Mouse (Mus musculus) hindbrain, postnatal 0 days (tissue): ENCODE measurements at regions not wholly inside any gene's neighbourhood (a gene's known extent, or its start where the extent isn't known, plus 50 kb on each side); places are given as distances from the start of the nearest gene placed in this dataset.

Source experiments
- ATAC-seq: fragments of 200-750 bp; cut with Nextera tagmentation; 2 replicates; pipeline ENCODE4 v1.8.0; 2017; ENCODE audit warnings: mild to moderate bottlenecking, moderate TSS enrichment, moderate library complexity
- DNase-seq: peaks from one replicate; pipeline ENCODE4 v3.0.0-alpha.2; 2015; ENCODE audit warnings: low spot score
- H3K27ac ChIP-seq: fragments of 300-500 bp; sonication (generic); 2 replicates; pipeline ENCODE4 v1.5.1; 2014; ENCODE audit warnings: mild to moderate bottlenecking
- H3K27me3 ChIP-seq: fragments of 300-500 bp; sonication (generic); 2 replicates; pipeline ENCODE4 v1.6.1; 2014; ENCODE audit warnings: low read length, mixed read lengths; ENCODE audit not compliant: insufficient read depth
- H3K36me3 ChIP-seq: fragments of 300-500 bp; sonication (generic); 2 replicates; pipeline ENCODE4 v1.6.1; 2014; ENCODE audit warnings: low read length, mixed read lengths; ENCODE audit not compliant: insufficient read depth
- H3K4me1 ChIP-seq: fragments of 300-500 bp; sonication (generic); 2 replicates; pipeline ENCODE4 v1.6.1; 2014; ENCODE audit warnings: antibody characterized with exemption, low read length, mixed read lengths; ENCODE audit not compliant: insufficient read depth
- H3K4me2 ChIP-seq: fragments of 300-500 bp; sonication (generic); 2 replicates; pipeline ENCODE4 v1.6.1; 2014; ENCODE audit warnings: low read depth, mild to moderate bottlenecking, low read length, moderate library complexity, mixed read lengths
- H3K4me3 ChIP-seq: fragments of 300-500 bp; sonication (generic); 2 replicates; pipeline ENCODE4 v1.5.1; 2014; ENCODE audit warnings: low read length
- H3K9ac ChIP-seq: fragments of 300-500 bp; sonication (generic); replicated peaks from 2 replicates; pipeline ENCODE4 v1.6.1; 2014; ENCODE audit warnings: mild to moderate bottlenecking, low read length, moderate library complexity, mixed read lengths
- H3K9me3 ChIP-seq: fragments of 300-500 bp; sonication (generic); 2 replicates; pipeline ENCODE4 v1.6.1; 2016; ENCODE audit warnings: low read length, mixed read lengths
- CTCF ChIP-seq: IDR thresholded peaks from 2 replicates; pipeline ENCODE4 v1.5.1; 2016; ENCODE audit warnings: antibody characterized with exemption, control low read depth, low read depth
- WGBS: fragments of 180-500 bp; shearing (Covaris S2); extraction: QIAGEN DNeasy Blood & Tissue Kit; methylation state at CpG from one replicate; pipeline ENCODE4 v1.1.7; 2014; 5-methylcytosine and 5-hydroxymethylcytosine counted together

DNA sequence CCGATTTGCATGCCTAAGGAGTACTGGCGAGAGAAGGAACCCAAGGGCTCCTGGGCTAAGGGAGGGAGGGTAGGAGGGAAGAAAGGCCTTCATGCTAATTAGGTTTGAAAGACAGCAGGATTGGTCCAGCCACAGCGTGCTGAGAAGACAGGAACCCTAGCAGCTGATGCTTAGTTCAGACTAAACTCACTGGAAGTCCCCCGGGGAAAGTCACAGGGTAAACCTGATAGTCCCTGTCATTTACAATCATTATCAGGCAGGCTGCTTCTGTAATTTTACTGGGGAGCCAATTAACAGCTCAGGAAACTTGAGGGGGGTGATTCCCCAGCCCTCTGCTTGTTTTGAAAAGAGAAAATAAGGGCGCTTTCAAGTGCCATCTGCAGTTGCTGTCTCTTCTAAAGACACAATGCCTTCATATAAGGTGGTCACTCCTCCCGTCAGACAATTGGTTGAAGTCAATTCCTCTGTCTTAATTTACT is 135.9 kb downstream of the Gm45692 start:
- no peak overlapping the region for H3K9ac ChIP-seq
- H3K27ac ChIP-seq, result no peak overlapping the region
- peak; percentile 56; the same call in 1 of the 2 replicates for ATAC-seq
- H3K4me3 ChIP-seq, result no peak overlapping the region
- DNase-seq, result peak; percentile 82
- H3K9me3 ChIP-seq, result 0 out of 2 replicates have a peak, but pooled peaks cover 8% of the 10 kb centered on the region
- H3K27me3 ChIP-seq, result no peaks in the 10 kb centered on the region
- H3K4me2 ChIP-seq, result no peak overlapping the region
- TF ChIP-seq CTCF, result no peak
- H3K36me3 ChIP-seq, result no peaks in the 10 kb centered on the region
- no peaks in the 10 kb centered on the region for H3K4me1 ChIP-seq
- 3% methylated on average over 6 of the region's 6 CpGs for WGBS

DNA sequence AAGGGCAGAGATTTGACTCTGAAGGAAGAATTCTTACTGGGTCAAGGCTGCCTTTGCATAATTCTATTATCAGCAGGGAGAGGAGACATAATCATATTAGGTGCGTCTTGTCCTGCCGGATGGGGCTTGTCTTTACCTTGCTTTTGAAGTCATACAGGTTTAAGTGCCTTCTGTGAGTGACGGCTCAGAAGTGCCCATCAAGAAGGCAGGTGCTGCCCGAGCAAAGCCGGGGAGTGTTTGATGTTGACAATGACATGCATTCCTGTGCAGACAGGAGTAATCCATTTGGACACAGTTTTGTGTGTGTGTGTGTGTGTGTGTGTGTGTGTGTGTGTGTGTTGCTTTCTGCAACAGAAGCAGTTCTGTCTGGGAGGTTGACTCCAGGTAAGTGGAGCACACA is 141.0 kb downstream of the Gm45692 start:
- ATAC-seq, result no peak
- no peak overlapping the region for H3K9ac ChIP-seq
- H3K4me3 ChIP-seq, result no peak overlapping the region
- H3K36me3 ChIP-seq, result no peaks in the 10 kb centered on the region
- H3K27me3 ChIP-seq, result no peaks in the 10 kb centered on the region
- peaks cover 8% of the 10 kb centered on the region; the same call in 1 of the 2 replicates for H3K4me1 ChIP-seq
- TF ChIP-seq CTCF, result no peak
- no peak overlapping the region for H3K4me2 ChIP-seq
- H3K9me3 ChIP-seq, result no peaks in the 10 kb centered on the region
- no peak overlapping the region for H3K27ac ChIP-seq
- 62% methylated on average over 5 of the region's 5 CpGs for WGBS
- no peak for DNase-seq

DNA sequence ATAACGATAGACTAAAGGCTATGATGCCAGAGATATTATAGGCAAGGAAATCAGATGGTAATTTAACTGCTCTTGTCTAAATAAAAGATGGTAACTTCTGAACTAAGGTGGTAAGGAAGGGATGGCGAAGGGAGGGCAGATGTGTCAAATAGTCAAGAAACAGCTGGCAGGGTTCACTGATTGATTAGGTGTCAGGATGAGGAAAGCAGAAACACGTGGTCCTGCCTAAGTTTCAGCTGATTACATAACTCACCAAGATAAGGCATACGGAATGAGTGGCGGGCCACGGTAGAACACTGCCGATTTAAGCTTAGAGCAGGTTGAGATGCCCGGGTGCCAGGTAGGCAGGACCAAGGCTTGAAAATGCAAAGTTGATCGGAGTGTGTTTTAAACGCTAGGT is 143.2 kb downstream of the Gm45692 start:
- Histone ChIP-seq H3K27ac (no peak overlapping the region), H3K36me3 (no peaks in the 10 kb centered on the region), H3K4me1 (peaks cover 11% of the 10 kb centered on the region; the same call in 1 of the 2 replicates), H3K27me3 (no peaks in the 10 kb centered on the region), H3K4me2 (no peak overlapping the region), H3K9me3 (no peaks in the 10 kb centered on the region), H3K4me3 (no peak overlapping the region), H3K9ac (no peak overlapping the region)
- 93% methylated on average over 10 of the region's 10 CpGs for WGBS
- ATAC-seq (no peak), DNase-seq (no peak)
- no peak for TF ChIP-seq CTCF

DNA sequence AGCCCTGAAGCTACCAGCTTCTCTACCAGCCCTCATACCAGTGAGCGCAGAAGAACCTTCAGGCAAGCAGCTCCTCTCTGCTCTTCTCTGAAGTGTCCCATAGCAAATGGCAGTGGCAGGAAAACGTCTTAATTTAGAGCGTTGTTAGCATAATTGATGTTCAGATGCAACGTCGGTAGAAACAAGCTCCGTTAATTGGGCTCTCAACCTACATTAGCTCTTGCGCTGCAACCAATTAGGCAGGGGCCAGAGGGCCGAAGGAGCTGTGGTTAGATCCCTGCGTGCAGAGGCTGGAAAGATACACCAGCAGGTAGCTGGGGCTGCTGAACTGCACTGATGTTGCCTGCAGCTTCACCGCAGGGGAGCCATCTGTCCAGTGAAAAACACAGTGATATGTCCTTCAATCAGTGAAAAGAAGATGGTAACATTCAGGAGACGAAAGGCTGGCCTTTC is 145.6 kb downstream of the Gm45692 start:
- no peak for TF ChIP-seq CTCF
- 23% methylated on average over 11 of the region's 11 CpGs for WGBS
- peak; percentile 61; the same call in 1 of the 2 replicates for ATAC-seq
- peak; percentile 67 for DNase-seq
- H3K36me3 ChIP-seq, result no peaks in the 10 kb centered on the region
- peaks cover 11% of the 10 kb centered on the region; the same call in 1 of the 2 replicates for H3K4me1 ChIP-seq
- H3K9me3 ChIP-seq, result no peaks in the 10 kb centered on the region
- H3K4me2 ChIP-seq, result peak overlapping the region; percentile 24
- no peak overlapping the region for H3K4me3 ChIP-seq
- H3K9ac ChIP-seq, result no peak overlapping the region
- no peak overlapping the region; the same call in 1 of the 2 replicates for H3K27ac ChIP-seq
- H3K27me3 ChIP-seq, result no peaks in the 10 kb centered on the region

DNA sequence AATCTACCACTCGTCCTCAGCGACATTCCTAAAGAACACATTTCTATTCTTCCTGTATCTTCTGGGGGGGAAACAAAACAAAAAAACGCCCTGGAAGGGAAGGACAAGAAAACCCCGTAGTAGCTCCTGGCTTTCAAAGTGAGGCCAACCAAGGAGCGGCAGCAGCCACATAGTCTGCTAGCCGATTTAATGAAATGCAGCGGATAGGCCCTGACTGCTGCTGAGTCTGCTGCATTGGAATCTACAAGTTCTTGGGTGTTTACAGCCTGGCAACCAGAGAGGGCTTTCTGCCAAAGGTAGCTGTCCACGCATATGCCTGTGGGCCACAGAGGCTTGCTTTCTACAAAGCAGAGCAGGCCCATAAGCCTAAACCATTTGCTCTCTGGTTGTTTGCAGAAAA is 146.0 kb downstream of the Gm45692 start:
- DNase-seq (peak; percentile 76), ATAC-seq (peak; percentile 79)
- Histone ChIP-seq H3K4me3 (no peak overlapping the region), H3K4me2 (peak overlapping the region; percentile 24), H3K27ac (no peak overlapping the region; the same call in 1 of the 2 replicates), H3K9me3 (no peaks in the 10 kb centered on the region), H3K9ac (no peak overlapping the region), H3K36me3 (no peaks in the 10 kb centered on the region), H3K27me3 (no peaks in the 10 kb centered on the region), H3K4me1 (peaks cover 11% of the 10 kb centered on the region; the same call in 1 of the 2 replicates)
- WGBS, result 15% methylated on average over 8 of the region's 8 CpGs
- TF ChIP-seq CTCF, result no peak

DNA sequence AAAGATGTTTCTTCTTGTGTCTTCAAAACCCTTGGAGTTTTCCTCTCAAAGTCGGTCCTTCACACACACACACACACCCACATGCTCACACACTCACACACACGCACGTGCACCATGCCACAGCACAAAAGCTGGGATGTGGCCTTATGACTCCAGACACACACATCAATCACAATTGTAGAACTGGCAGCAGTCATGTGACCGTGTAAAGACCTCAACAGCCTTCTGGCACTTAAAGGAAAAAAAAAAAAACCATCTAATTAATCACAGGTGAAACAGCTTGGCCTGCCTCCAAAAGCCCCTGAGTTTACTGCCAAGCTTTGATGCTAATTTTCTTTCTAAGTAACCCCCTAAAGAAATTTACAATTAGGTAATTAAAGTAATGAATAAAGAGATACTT is 147.1 kb downstream of the Gm45692 start:
- no peak overlapping the region for H3K27ac ChIP-seq
- DNase-seq (peak; percentile 53), ATAC-seq (no peak)
- 40% methylated on average over 4 of the region's 4 CpGs for WGBS
- H3K4me2 ChIP-seq, result no peak overlapping the region
- H3K27me3 ChIP-seq, result no peaks in the 10 kb centered on the region
- peaks cover 11% of the 10 kb centered on the region; the same call in 1 of the 2 replicates for H3K4me1 ChIP-seq
- no peaks in the 10 kb centered on the region for H3K9me3 ChIP-seq
- H3K9ac ChIP-seq, result no peak overlapping the region
- no peak overlapping the region for H3K4me3 ChIP-seq
- H3K36me3 ChIP-seq, result no peaks in the 10 kb centered on the region
- TF ChIP-seq CTCF, result no peak

DNA sequence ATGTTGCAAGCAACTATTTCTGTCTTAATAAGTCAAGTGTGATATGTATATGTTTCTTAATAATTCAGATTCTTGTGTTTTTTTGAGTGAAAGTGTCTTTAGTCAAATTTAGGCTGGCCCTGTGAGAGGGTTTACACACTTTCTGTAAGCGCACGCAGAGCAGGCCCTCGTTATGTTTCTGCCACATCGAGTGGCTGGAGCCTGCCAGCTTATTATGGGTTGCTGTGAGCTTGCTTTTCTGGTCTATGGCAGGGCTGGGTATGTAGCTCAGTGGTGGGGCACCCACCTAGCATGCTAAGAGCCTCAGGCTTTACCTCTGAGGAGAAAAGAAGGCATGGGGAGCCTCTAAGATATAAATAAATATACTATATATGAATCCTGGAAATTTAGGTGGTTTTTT is 148.2 kb downstream of the Gm45692 start:
- no peak overlapping the region for H3K4me2 ChIP-seq
- no peak overlapping the region for H3K9ac ChIP-seq
- DNase-seq (no peak), ATAC-seq (no peak)
- H3K27me3 ChIP-seq, result 0 out of 2 replicates have a peak, but pooled peaks cover under 1% of the 10 kb centered on the region
- no peaks in the 10 kb centered on the region for H3K36me3 ChIP-seq
- H3K4me1 ChIP-seq, result peaks cover 11% of the 10 kb centered on the region; the same call in 1 of the 2 replicates
- H3K4me3 ChIP-seq, result no peak overlapping the region
- WGBS, result 66% methylated on average over 4 of the region's 4 CpGs
- TF ChIP-seq CTCF, result no peak
- H3K27ac ChIP-seq, result no peak overlapping the region
- H3K9me3 ChIP-seq, result no peaks in the 10 kb centered on the region
